Mouse (Mus musculus): ENCODE measurements at regions not wholly inside any gene's neighbourhood (a gene's known extent, or its start where the extent isn't known, plus 50 kb on each side); places are given as distances from the start of the nearest gene placed in this dataset.
A peak's percentile ranks its signal among the peaks of the same experiment; 100 is the strongest.

GRCm38 (mm10) chr7:136209299-136210171 lies 493.4 kb upstream of the Mki67 start:
- ATAC-seq (ENCODE audit: low FRiP score, low TSS enrichment): 0 out of 2 replicates have a peak, but pooled peaks have one; percentile 35

GRCm38 (mm10) chr7:136212492-136212891 lies 496.3 kb upstream of the Mki67 start:
- no peak overlapping the region for H3K4me2 ChIP-seq (replicated peaks; ENCODE audit: low read depth, low read length)
- no peaks in the 10 kb centered on the region for H3K27me3 ChIP-seq (ENCODE audit: insufficient read depth, low read length)
- no peak overlapping the region for H3K9ac ChIP-seq (replicated peaks; ENCODE audit: low read length)
- no peak overlapping the region for H3K4me3 ChIP-seq (ENCODE audit: low read length)
- H3K27ac ChIP-seq (ENCODE audit: low read length): no peak overlapping the region
- 43% methylated on average over 8 of the region's 8 CpGs for WGBS
- no peaks in the 10 kb centered on the region for H3K9me3 ChIP-seq (ENCODE audit: low read length)
- ATAC-seq (ENCODE audit: low FRiP score, low TSS enrichment): no peak
- H3K36me3 ChIP-seq (ENCODE audit: insufficient read depth, low read length): no peaks in the 10 kb centered on the region
- peaks cover 33% of the 10 kb centered on the region for H3K4me1 ChIP-seq (ENCODE audit: insufficient read depth, low read length)

More at GRCm38 (mm10) chr7:136209299-136210171, 493.4 kb upstream of the Mki67 start:
- Histone ChIP-seq H3K27me3 (ENCODE audit: insufficient read depth, low read length) (no peaks in the 10 kb centered on the region), H3K4me2 (replicated peaks; ENCODE audit: low read depth, low read length) (0 out of 2 replicates have a peak overlapping the region, but pooled peaks have one; percentile 0), H3K4me3 (ENCODE audit: low read length) (no peak overlapping the region), H3K9ac (replicated peaks; ENCODE audit: low read length) (peak overlapping the region; percentile 32; the same call in 1 of the 2 replicates), H3K36me3 (ENCODE audit: insufficient read depth, low read length) (no peaks in the 10 kb centered on the region), H3K9me3 (ENCODE audit: low read length) (peaks cover 3% of the 10 kb centered on the region; the same call in 1 of the 2 replicates), H3K4me1 (ENCODE audit: insufficient read depth, low read length) (peaks cover 26% of the 10 kb centered on the region), H3K27ac (ENCODE audit: low read length) (no peak overlapping the region)
- WGBS: 39% methylated on average over 31 of the region's 31 CpGs

- WGBS: 38% methylated on average over 11 of the region's 11 CpGs
- peak overlapping the region; percentile 66; the same call in 1 of the 2 replicates for H3K27ac ChIP-seq (ENCODE audit: low read length)
- peaks cover 33% of the 10 kb centered on the region for H3K4me1 ChIP-seq (ENCODE audit: insufficient read depth, low read length)
- H3K36me3 ChIP-seq (ENCODE audit: insufficient read depth, low read length): no peaks in the 10 kb centered on the region
- no peak overlapping the region for H3K4me3 ChIP-seq (ENCODE audit: low read length)
- H3K9ac ChIP-seq (replicated peaks; ENCODE audit: low read length): no peak overlapping the region
- H3K9me3 ChIP-seq (ENCODE audit: low read length): no peaks in the 10 kb centered on the region
- no peak overlapping the region for H3K4me2 ChIP-seq (replicated peaks; ENCODE audit: low read depth, low read length)
- ATAC-seq (ENCODE audit: low FRiP score, low TSS enrichment): 0 out of 2 replicates have a peak, but pooled peaks have one; percentile 18
- no peaks in the 10 kb centered on the region for H3K27me3 ChIP-seq (ENCODE audit: insufficient read depth, low read length)
These were observed 497.1 kb upstream of the Mki67 start for GRCm38 (mm10) chr7:136213057-136213961.

- Histone ChIP-seq H3K36me3 (ENCODE audit: insufficient read depth, low read length) (no peaks in the 10 kb centered on the region), H3K4me1 (ENCODE audit: insufficient read depth, low read length) (peaks cover 33% of the 10 kb centered on the region), H3K9ac (replicated peaks; ENCODE audit: low read length) (no peak overlapping the region), H3K9me3 (ENCODE audit: low read length) (no peaks in the 10 kb centered on the region), H3K27ac (ENCODE audit: low read length) (peak overlapping the region; percentile 69), H3K4me2 (replicated peaks; ENCODE audit: low read depth, low read length) (no peak overlapping the region), H3K27me3 (ENCODE audit: insufficient read depth, low read length) (no peaks in the 10 kb centered on the region), H3K4me3 (ENCODE audit: low read length) (no peak overlapping the region)
- peak; percentile 46; the same call in 1 of the 2 replicates for ATAC-seq (ENCODE audit: low FRiP score, low TSS enrichment)
- 30% methylated on average over 3 of the region's 3 CpGs for WGBS
These were observed 497.8 kb upstream of the Mki67 start for GRCm38 (mm10) chr7:136213962-136214308.

GRCm38 (mm10) chr7:136214415-136214814 lies 498.3 kb upstream of the Mki67 start:
- H3K9me3 ChIP-seq (ENCODE audit: low read length): no peaks in the 10 kb centered on the region
- no peak; the same call in 1 of the 2 replicates for ATAC-seq (ENCODE audit: low FRiP score, low TSS enrichment)
- no peak overlapping the region for H3K9ac ChIP-seq (replicated peaks; ENCODE audit: low read length)
- H3K27me3 ChIP-seq (ENCODE audit: insufficient read depth, low read length): no peaks in the 10 kb centered on the region
- H3K27ac ChIP-seq (ENCODE audit: low read length): peak overlapping the region; percentile 69
- H3K36me3 ChIP-seq (ENCODE audit: insufficient read depth, low read length): no peaks in the 10 kb centered on the region
- 29% methylated on average over 4 of the region's 4 CpGs for WGBS
- peaks cover 36% of the 10 kb centered on the region for H3K4me1 ChIP-seq (ENCODE audit: insufficient read depth, low read length)
- no peak overlapping the region for H3K4me2 ChIP-seq (replicated peaks; ENCODE audit: low read depth, low read length)
- H3K4me3 ChIP-seq (ENCODE audit: low read length): no peak overlapping the region

- no peaks in the 10 kb centered on the region for H3K9me3 ChIP-seq (ENCODE audit: low read length)
- H3K36me3 ChIP-seq (ENCODE audit: insufficient read depth, low read length): no peaks in the 10 kb centered on the region
- no peak overlapping the region for H3K9ac ChIP-seq (replicated peaks; ENCODE audit: low read length)
- no peaks in the 10 kb centered on the region for H3K27me3 ChIP-seq (ENCODE audit: insufficient read depth, low read length)
- H3K4me2 ChIP-seq (replicated peaks; ENCODE audit: low read depth, low read length): no peak overlapping the region
- no peak overlapping the region for H3K27ac ChIP-seq (ENCODE audit: low read length)
- H3K4me3 ChIP-seq (ENCODE audit: low read length): no peak overlapping the region
- H3K4me1 ChIP-seq (ENCODE audit: insufficient read depth, low read length): peaks cover 45% of the 10 kb centered on the region
- ATAC-seq (ENCODE audit: low FRiP score, low TSS enrichment): no peak
These were observed 500.6 kb upstream of the Mki67 start for GRCm38 (mm10) chr7:136216734-136217133.

- H3K4me2 ChIP-seq (replicated peaks; ENCODE audit: low read depth, low read length): no peak overlapping the region
These were observed 503.5 kb upstream of the Mki67 start for GRCm38 (mm10) chr7:136219564-136220244.

GRCm38 (mm10) chr7:136220245-136221167 lies 504.3 kb upstream of the Mki67 start:
- no peaks in the 10 kb centered on the region for H3K27me3 ChIP-seq (ENCODE audit: insufficient read depth, low read length)
- peaks cover 19% of the 10 kb centered on the region for H3K4me1 ChIP-seq (ENCODE audit: insufficient read depth, low read length)
- peak; percentile 82 for ATAC-seq (ENCODE audit: low FRiP score, low TSS enrichment)
- peak overlapping the region; percentile 71 for H3K27ac ChIP-seq (ENCODE audit: low read length)
- H3K4me3 ChIP-seq (ENCODE audit: low read length): no peak overlapping the region
- H3K4me2 ChIP-seq (replicated peaks; ENCODE audit: low read depth, low read length): no peak overlapping the region
- WGBS: 17% methylated on average over 5 of the region's 5 CpGs
- no peaks in the 10 kb centered on the region for H3K36me3 ChIP-seq (ENCODE audit: insufficient read depth, low read length)
- H3K9me3 ChIP-seq (ENCODE audit: low read length): no peaks in the 10 kb centered on the region
- H3K9ac ChIP-seq (replicated peaks; ENCODE audit: low read length): no peak overlapping the region

More at GRCm38 (mm10) chr7:136219564-136220244, 503.5 kb upstream of the Mki67 start:
- Histone ChIP-seq H3K4me3 (ENCODE audit: low read length) (no peak overlapping the region), H3K27me3 (ENCODE audit: insufficient read depth, low read length) (no peaks in the 10 kb centered on the region), H3K4me1 (ENCODE audit: insufficient read depth, low read length) (peaks cover 24% of the 10 kb centered on the region), H3K36me3 (ENCODE audit: insufficient read depth, low read length) (no peaks in the 10 kb centered on the region), H3K27ac (ENCODE audit: low read length) (no peak overlapping the region; the same call in 1 of the 2 replicates), H3K9me3 (ENCODE audit: low read length) (no peaks in the 10 kb centered on the region), H3K9ac (replicated peaks; ENCODE audit: low read length) (no peak overlapping the region)
- 0 out of 2 replicates have a peak, but pooled peaks have one; percentile 21 for ATAC-seq (ENCODE audit: low FRiP score, low TSS enrichment)
- WGBS: 21% methylated on average over 14 of the region's 14 CpGs

Measured in kidney, embryonic 16.5 days (tissue).